Mouse (Mus musculus): ENCODE data around the gene Stat3. TPM values are rescaled to one million over a fixed set of nuclear protein-coding genes. Genes with fewer than 3 reads are reported as not detected.

Gene Stat3
- polyA plus RNA-seq, 1 experiment from 2014 or later = 22.8 TPM

GRCm38 (mm10) chr11:100870256-100870967 is 68.9 kb downstream of the Stat3 start:
- H3K9me3 ChIP-seq = no peaks in the 10 kb centered on the region
- H3K27me3 ChIP-seq (replicated peaks; ENCODE audit: low read depth, poor library complexity, severe bottlenecking) = no peaks in the 10 kb centered on the region
- no peak for DNase-seq (ENCODE audit: low spot score)
- H3K27ac ChIP-seq (replicated peaks) = no peak overlapping the region
- H3K4me1 ChIP-seq = no peaks in the 10 kb centered on the region
- H3K36me3 ChIP-seq (replicated peaks) = no peaks in the 10 kb centered on the region
- WGBS = 84% methylated on average over 10 of the region's 10 CpGs
- no peak overlapping the region for H3K4me3 ChIP-seq

GRCm38 (mm10) chr11:100865618-100866017 is 73.7 kb downstream of the Stat3 start:
- Histone ChIP-seq H3K4me3 (no peak overlapping the region), H3K9me3 (no peaks in the 10 kb centered on the region), H3K27ac (replicated peaks) (no peak overlapping the region), H3K4me1 (peaks cover 11% of the 10 kb centered on the region), H3K27me3 (replicated peaks; ENCODE audit: low read depth, poor library complexity, severe bottlenecking) (peaks cover 35% of the 10 kb centered on the region), H3K36me3 (replicated peaks) (no peaks in the 10 kb centered on the region)
- 87% methylated on average over 7 of the region's 7 CpGs for WGBS
- DNase-seq (ENCODE audit: low spot score) = no peak

GRCm38 (mm10) chr11:100863141-100863540 is 76.2 kb downstream of the Stat3 start:
- H3K27me3 ChIP-seq (replicated peaks; ENCODE audit: low read depth, poor library complexity, severe bottlenecking) = peaks cover 60% of the 10 kb centered on the region
- no peaks in the 10 kb centered on the region for H3K36me3 ChIP-seq (replicated peaks)
- H3K4me3 ChIP-seq = no peak overlapping the region
- no peak for DNase-seq (ENCODE audit: low spot score)
- WGBS = 89% methylated on average over 10 of the region's 10 CpGs
- H3K4me1 ChIP-seq = peaks cover 25% of the 10 kb centered on the region
- H3K27ac ChIP-seq (replicated peaks) = no peak overlapping the region
- H3K9me3 ChIP-seq = no peaks in the 10 kb centered on the region

- H3K4me1 ChIP-seq = peaks cover 25% of the 10 kb centered on the region
- no peaks in the 10 kb centered on the region for H3K9me3 ChIP-seq
- no peak overlapping the region for H3K4me3 ChIP-seq
- peaks cover 71% of the 10 kb centered on the region for H3K27me3 ChIP-seq (replicated peaks; ENCODE audit: low read depth, poor library complexity, severe bottlenecking)
- H3K27ac ChIP-seq (replicated peaks) = no peak overlapping the region
- WGBS = 37% methylated on average over 3 of the region's 3 CpGs
- no peak for DNase-seq (ENCODE audit: low spot score)
- no peaks in the 10 kb centered on the region for H3K36me3 ChIP-seq (replicated peaks)
Measured at GRCm38 (mm10) chr11:100861836-100862235, 77.5 kb downstream of the Stat3 start.

GRCm38 (mm10) chr11:100861335-100861734 is 78.0 kb downstream of the Stat3 start:
- Histone ChIP-seq H3K4me1 (peaks cover 25% of the 10 kb centered on the region), H3K9me3 (no peaks in the 10 kb centered on the region), H3K27ac (replicated peaks) (no peak overlapping the region), H3K4me3 (peak overlapping the region; percentile 59; the same call in 1 of the 2 replicates), H3K27me3 (replicated peaks; ENCODE audit: low read depth, poor library complexity, severe bottlenecking) (peaks cover 76% of the 10 kb centered on the region), H3K36me3 (replicated peaks) (no peaks in the 10 kb centered on the region)
- WGBS = 78% methylated on average over 7 of the region's 7 CpGs
- no peak for DNase-seq (ENCODE audit: low spot score)

- WGBS = 3% methylated on average over 55 of the region's 55 CpGs
- Histone ChIP-seq H3K9me3 (no peaks in the 10 kb centered on the region), H3K4me3 (peak overlapping the region; percentile 59), H3K27me3 (replicated peaks; ENCODE audit: low read depth, poor library complexity, severe bottlenecking) (peaks cover 85% of the 10 kb centered on the region), H3K36me3 (replicated peaks) (no peaks in the 10 kb centered on the region), H3K4me1 (peaks cover 29% of the 10 kb centered on the region), H3K27ac (replicated peaks) (peak overlapping the region; percentile 62)
- DNase-seq (ENCODE audit: low spot score) = peak; percentile 84
Measured at GRCm38 (mm10) chr11:100860198-100861048, 78.9 kb downstream of the Stat3 start.

- H3K27ac ChIP-seq (replicated peaks) = peak overlapping the region; percentile 62; the same call in 1 of the 2 replicates
- no peak for DNase-seq (ENCODE audit: low spot score)
- 45% methylated on average over 6 of the region's 6 CpGs for WGBS
- H3K4me1 ChIP-seq = peaks cover 30% of the 10 kb centered on the region
- no peaks in the 10 kb centered on the region for H3K9me3 ChIP-seq
- H3K36me3 ChIP-seq (replicated peaks) = no peaks in the 10 kb centered on the region
- H3K4me3 ChIP-seq = peak overlapping the region; percentile 59
- peaks cover 93% of the 10 kb centered on the region for H3K27me3 ChIP-seq (replicated peaks; ENCODE audit: low read depth, poor library complexity, severe bottlenecking)
Measured at GRCm38 (mm10) chr11:100859579-100860075, 79.7 kb downstream of the Stat3 start.

GRCm38 (mm10) chr11:100858935-100859578 is 80.3 kb downstream of the Stat3 start, which contains the start of gene Stat5a:
Stat5a (plus strand) TSS chr11:100859351.
- Histone ChIP-seq H3K27ac (replicated peaks) (peak within 1 kb of the TSS; percentile 62), H3K27me3 (replicated peaks; ENCODE audit: low read depth, poor library complexity, severe bottlenecking) (peaks cover 97% of the 10 kb centered on the region), H3K4me1 (peaks cover 30% of the 10 kb centered on the region), H3K4me3 (peak within 1 kb of the TSS; percentile 59), H3K9me3 (no peaks in the 10 kb centered on the region), H3K36me3 (replicated peaks) (no peaks in the 10 kb centered on the region)
- 59% methylated on average over 9 of the region's 9 CpGs for WGBS
- DNase-seq (ENCODE audit: low spot score) = no peak

GRCm38 (mm10) chr11:100857960-100858359 is 81.4 kb downstream of the Stat3 start:
- Histone ChIP-seq H3K4me1 (peaks cover 30% of the 10 kb centered on the region), H3K4me3 (no peak overlapping the region), H3K27me3 (replicated peaks; ENCODE audit: low read depth, poor library complexity, severe bottlenecking) (peaks cover 98% of the 10 kb centered on the region), H3K36me3 (replicated peaks) (no peaks in the 10 kb centered on the region), H3K27ac (replicated peaks) (no peak overlapping the region), H3K9me3 (no peaks in the 10 kb centered on the region)
- no peak for DNase-seq (ENCODE audit: low spot score)
- 71% methylated on average over 6 of the region's 6 CpGs for WGBS

GRCm38 (mm10) chr11:100855178-100855577 is 84.2 kb downstream of the Stat3 start:
- 78% methylated on average over 4 of the region's 4 CpGs for WGBS

GRCm38 (mm10) chr11:100854268-100854667 is 85.1 kb downstream of the Stat3 start:
- WGBS = 59% methylated on average over 4 of the region's 4 CpGs
- Histone ChIP-seq H3K36me3 (replicated peaks) (no peaks in the 10 kb centered on the region), H3K4me1 (peaks cover 22% of the 10 kb centered on the region), H3K27ac (replicated peaks) (no peak overlapping the region), H3K4me3 (no peak overlapping the region), H3K9me3 (no peaks in the 10 kb centered on the region), H3K27me3 (replicated peaks; ENCODE audit: low read depth, poor library complexity, severe bottlenecking) (peaks cover 82% of the 10 kb centered on the region)
- DNase-seq (ENCODE audit: low spot score) = no peak

More at GRCm38 (mm10) chr11:100855178-100855577, 84.2 kb downstream of the Stat3 start:
- no peaks in the 10 kb centered on the region for H3K9me3 ChIP-seq
- peaks cover 25% of the 10 kb centered on the region for H3K4me1 ChIP-seq
- no peak for DNase-seq (ENCODE audit: low spot score)
- no peak overlapping the region; the same call in 1 of the 2 replicates for H3K27ac ChIP-seq (replicated peaks)
- peaks cover 90% of the 10 kb centered on the region for H3K27me3 ChIP-seq (replicated peaks; ENCODE audit: low read depth, poor library complexity, severe bottlenecking)
- no peaks in the 10 kb centered on the region for H3K36me3 ChIP-seq (replicated peaks)
- H3K4me3 ChIP-seq = no peak overlapping the region

GRCm38 (mm10) chr11:100853018-100853417 is 86.3 kb downstream of the Stat3 start:
- H3K27me3 ChIP-seq (replicated peaks; ENCODE audit: low read depth, poor library complexity, severe bottlenecking) = peaks cover 82% of the 10 kb centered on the region
- no peak overlapping the region for H3K4me3 ChIP-seq
- H3K36me3 ChIP-seq (replicated peaks) = no peaks in the 10 kb centered on the region
- no peak overlapping the region for H3K27ac ChIP-seq (replicated peaks)
- no peak for DNase-seq (ENCODE audit: low spot score)
- H3K4me1 ChIP-seq = peaks cover 28% of the 10 kb centered on the region
- 82% methylated on average over 5 of the region's 5 CpGs for WGBS
- H3K9me3 ChIP-seq = no peaks in the 10 kb centered on the region

All from embryonic facial prominence, embryonic 10.5 days (tissue).